Mouse (Mus musculus): ENCODE data around the gene Itgb1bp2.

- TF ChIP-seq GATA2 (IDR thresholded peaks at IDR 0.05; ENCODE audit: borderline replicate concordance, low read depth, low read length): no peak
- TF ChIP-seq CTCF (IDR thresholded peaks at IDR 0.05; ENCODE audit: low read depth, low read length): no peak
Measured at GRCm38 (mm10) chrX:101448886-101449475, at the start of gene Itgb1bp2.

Measured in G1E (cell line).